Mouse (Mus musculus) CD8-positive naive resting alpha-beta T cell, adult 2 months (primary cell): ENCODE results near the gene Col15a1.

Experiments
- DNase-seq, 2 experiments: peaks; one replicate each; pipeline ENCODE4 v3.0.0; 2022; ENCODE audit warnings: low read depth in 2 of 2, low spot score in 2 of 2

Gene Col15a1

GRCm38 (mm10) chr4:47302610-47303009, 94.6 kb downstream of the Col15a1 start:
- DNase-seq = no peak

DNA sequence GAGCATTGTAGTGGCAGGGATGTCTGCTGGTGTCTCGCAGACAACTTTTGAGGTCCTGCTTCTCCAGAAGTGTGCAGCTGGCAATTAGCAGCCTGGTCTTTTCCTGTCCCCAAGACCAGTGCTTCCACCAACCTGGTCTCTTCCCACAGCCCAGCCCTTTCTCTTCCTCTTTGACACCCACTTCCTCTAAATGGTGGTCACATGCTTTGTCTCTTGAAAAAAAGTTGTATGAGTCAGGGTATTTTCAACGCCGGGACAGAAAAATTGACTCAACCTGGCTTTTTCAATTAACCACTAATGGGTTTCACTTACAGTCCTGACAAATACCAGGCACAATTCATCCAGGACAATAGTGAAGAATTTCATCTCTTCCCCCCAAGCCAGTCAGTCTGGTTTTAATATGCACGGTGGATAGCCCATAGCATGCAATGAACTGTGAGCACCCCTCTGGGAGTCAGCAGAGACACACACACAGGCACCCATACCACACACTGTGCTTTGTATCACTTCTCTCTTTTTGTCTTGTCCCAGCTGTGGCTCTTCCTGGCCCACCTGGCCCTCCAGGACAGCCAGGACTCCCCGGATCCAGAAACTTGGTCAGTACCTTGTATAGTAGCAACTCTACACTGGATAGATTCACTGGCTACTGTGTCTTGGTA, 95.5 kb downstream of the Col15a1 start:
- DNase-seq = no peak

DNA sequence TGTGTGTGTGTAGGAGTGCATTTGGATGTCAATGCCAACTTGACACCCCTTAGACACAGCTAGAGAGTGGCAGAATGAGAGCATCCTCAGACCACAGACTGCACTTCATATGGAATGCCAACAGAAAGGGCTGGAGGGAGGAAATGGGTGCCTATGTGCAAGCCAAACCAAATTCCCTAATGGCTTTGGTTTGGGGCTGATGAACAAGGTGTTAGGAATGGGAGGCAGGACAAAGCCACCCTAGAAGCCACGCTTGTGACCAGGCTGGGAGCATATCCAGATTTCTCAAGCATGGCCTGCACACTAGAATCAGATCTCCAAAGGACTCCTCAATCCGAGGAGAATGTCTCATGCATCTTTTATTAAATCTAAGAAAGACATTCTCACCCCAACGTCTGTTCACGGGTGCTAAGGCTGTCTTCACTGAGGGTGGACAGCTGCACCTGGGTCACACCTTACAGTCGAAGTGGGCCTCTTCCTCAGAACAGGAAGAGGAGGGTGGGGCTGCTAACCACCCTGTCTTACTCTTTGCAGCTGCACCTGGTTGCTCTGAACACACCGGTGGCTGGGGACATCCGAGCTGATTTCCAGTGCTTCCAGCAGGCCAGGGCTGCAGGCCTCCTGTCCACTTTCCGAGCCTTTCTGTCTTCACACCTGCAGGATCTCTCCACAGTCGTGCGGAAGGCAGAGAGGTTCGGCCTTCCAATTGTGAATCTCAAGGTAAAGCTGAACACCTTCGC, 102.1 kb downstream of the Col15a1 start:
- no peak for DNase-seq

DNA sequence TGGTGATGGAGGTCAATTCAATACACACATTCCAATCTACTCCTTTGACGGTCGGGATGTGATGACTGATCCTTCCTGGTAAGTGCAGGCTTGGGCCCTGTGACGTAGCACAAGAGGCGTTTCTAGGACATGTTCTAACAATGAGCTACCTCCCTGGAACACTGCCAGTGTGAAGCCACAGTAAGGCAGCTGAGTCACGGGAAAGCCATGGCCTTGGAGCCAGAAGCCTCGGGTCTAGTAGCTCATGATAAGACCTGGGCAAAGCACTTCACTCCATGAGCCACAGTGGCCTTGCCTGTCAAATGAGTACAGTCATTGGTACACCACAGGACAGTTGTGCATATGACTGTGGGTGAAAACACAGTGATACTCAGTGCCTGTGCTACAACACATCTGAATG, 102.9 kb downstream of the Col15a1 start:
- DNase-seq = no peak

DNA sequence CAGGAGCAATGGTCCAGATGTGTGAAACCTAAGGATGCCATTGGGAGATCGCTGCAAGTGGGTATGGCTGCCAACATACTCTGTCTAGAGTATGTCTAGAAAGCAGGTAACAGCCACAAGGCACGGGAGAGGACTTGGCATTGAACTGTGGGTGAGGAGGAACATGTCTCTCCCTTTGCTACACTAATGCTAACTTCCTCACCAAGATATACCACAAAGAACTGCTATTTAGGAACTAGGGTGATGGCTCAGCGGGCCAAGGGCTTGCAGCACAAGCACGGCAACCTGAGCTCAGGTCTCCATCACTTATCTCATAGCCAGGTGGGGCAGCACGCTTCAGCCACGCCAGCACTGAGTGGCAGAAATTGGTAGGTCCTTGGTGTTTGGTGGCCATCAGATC, 103.5 kb downstream of the Col15a1 start:
- no peak for DNase-seq

DNA sequence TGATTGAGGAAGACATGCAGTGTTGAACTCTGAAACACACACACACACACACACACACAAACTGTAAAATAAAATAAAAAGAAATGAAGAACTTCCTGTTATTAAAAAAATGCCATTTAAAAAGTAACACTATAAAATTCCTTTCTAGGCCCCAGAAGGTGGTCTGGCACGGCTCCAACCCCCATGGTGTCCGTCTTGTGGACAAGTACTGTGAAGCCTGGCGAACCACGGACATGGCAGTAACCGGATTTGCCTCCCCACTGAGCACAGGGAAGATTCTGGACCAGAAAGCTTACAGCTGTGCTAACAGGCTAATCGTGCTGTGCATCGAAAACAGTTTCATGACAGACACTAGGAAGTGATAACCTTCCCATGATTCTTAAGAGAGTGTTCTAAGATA, 104.0 kb downstream of the Col15a1 start:
- DNase-seq = no peak

- no peak for DNase-seq
Measured at GRCm38 (mm10) chr4:47312676-47313075, 104.7 kb downstream of the Col15a1 start.

DNA sequence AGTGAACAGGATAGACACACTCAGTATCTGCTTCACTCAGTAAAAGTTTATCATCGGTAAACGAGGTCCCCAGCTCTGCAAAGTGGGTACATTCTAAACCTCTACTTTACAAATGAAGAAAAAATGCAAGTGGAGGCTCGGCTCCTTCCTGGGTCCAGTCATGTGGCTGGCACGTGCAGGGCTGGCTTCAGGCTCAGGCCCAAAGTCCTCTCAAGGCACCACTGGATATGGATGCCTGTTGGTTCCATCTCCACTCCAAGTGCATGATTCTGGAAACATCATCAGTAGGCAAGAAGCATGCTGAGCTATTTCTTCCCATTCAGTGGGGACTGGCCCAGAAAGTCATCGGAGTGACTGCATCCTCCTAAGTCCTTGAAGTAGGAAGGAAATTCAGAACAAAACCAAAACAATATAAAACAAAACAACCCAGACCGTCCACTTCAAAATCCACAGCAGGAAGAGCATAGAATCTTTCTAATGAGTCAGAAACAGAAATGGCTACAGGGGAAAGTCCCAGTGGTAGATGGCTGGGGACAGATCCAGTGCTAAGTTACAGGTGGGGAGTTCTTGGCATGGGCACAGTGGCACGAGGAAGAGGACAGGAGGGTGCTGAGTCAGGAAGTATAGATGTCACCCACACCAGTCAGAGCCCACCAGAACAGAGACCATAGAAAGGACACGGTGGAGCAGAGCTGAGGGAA, 105.9 kb downstream of the Col15a1 start:
- DNase-seq = no peak

DNA sequence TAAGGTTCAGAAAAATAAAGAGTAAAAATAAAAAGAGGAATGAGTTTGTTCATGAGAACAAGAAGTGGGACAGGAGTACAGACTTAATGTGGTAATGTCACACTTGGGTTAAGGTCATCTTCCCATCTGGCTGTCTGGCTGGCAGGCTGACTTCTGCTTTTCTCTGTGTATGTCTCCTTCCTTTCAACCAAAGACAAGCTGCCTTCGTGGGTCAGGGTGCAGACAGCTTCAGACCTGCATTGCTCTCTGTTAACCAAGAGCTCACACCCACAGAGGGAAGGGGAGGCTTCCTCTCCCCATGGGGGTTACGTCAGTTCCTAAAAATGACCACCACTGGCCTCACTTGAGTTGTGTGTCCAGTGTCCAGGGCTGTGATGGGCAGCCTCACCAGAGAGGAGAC, 107.5 kb downstream of the Col15a1 start:
- no peak for DNase-seq

DNA sequence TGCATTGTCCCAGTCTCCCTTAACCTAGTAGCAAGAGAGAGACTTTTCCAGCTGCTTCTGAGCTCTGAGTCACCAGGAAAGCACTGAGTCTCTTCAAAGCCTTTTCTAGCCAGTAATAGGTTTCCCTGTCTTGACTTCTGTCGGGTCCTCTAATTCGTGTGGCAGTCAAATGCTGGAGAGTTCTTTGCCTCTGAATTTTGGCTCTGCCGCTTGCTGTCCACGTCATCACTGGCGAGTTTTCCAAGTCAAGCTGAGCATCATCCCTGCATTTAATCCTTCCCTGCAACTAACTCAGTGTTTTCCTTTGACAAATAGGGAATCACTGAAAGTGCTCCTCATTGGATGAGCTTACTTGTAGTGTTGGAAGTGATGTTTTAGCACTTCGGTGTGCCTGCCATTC, 108.5 kb downstream of the Col15a1 start:
- DNase-seq = no peak

GRCm38 (mm10) chr4:47319561-47320321, 111.8 kb downstream of the Col15a1 start:
- DNase-seq = peak in 1 of 2 experiments; percentile 45

DNA sequence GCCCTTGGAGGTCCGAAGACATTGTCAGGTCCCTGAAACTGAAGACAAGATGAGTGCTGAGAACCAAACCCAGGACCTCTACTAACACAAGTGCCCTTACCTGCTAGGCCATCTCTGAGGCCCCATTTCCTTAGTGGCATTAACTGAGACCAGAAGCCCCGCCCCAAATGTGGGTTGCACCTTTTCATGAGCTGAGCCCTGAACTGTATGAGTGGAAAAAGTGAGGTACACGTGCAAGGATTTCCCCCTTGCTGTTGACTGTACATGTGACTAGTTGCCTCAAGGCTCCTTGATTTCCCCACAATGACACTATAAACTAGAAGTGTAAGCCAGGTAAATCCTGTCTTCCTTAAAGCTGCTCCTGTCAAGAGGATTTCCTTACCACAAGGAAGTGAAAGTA, 114.4 kb downstream of the Col15a1 start:
- DNase-seq = no peak

DNA sequence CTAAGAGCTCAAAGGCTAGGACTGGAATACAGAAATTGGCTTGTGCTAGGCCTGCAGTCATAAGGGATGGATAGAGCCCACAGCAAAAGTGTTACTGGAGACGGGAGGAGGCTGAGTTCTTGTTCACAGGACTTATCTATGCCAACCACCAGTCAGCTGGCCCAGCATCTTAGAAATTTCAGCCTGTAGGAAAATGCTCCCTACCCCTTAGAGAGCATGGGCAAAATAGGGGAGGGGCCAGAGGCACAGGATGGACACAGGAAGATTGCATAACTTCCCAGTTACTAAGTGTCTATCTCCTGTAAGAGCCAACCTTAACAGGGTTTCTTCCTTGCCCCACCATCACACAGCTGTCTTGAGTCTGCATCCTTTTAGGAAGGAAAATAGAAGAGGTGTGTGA, 116.2 kb downstream of the Col15a1 start:
- DNase-seq = no peak

DNA sequence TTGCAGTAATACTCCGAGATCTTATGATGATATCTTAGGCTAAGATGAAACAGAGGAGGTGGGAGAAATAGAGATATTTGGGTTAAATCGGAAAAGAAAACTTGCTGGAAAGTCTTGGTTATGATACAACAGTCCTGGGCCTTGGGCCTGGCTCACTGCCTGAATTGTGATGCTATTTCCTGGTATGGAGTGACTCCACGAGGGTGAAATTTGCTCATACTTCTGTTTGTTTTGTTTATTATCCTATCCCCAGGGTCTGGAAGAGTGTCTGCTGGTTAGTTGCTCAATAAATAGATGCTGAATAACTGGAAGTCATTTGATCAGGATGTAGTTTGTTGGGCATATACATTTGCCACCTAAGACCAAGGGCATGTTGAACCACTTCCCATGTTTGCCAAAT, 119.8 kb downstream of the Col15a1 start:
- no peak for DNase-seq

- DNase-seq = no peak
Measured at GRCm38 (mm10) chr4:47329285-47329684, 121.3 kb downstream of the Col15a1 start.

DNA sequence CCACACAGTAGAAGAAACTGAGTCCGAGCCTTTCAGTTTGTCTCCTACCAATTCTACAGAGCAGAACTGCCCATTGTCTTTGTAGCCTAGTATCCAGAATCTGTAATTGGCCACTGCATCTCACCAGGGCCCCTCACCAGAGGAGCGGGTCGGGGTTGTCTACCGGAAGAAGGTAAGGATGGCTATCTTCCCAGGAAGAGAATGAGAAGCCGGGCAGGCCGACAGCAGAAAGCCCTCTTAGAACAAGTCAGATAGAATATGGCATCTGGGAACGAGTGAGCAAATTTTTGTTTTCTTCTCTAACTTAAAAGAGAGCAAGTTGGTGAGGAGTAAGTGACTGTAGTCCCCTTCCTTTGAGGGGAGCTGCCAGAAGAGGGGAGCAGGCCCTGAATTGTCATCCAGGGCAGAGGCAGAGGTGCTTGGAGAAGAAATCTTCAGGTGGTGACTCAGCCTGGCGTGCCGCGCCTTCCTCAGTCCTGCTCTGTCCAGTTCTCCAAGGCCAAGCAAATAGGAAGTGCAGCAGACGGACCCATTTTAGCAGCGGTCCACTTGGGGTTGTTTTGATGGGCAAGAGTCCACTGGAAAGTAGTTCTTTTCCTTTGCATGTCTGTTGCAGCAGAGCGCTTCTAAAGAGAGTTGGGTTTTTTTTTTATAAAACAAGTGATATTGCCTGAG, 122.6 kb downstream of the Col15a1 start:
- DNase-seq = no peak

GRCm38 (mm10) chr4:47332812-47333343, 124.9 kb downstream of the Col15a1 start:
- no peak for DNase-seq

- DNase-seq = no peak
Measured at GRCm38 (mm10) chr4:47333541-47333940, 125.6 kb downstream of the Col15a1 start.

DNA sequence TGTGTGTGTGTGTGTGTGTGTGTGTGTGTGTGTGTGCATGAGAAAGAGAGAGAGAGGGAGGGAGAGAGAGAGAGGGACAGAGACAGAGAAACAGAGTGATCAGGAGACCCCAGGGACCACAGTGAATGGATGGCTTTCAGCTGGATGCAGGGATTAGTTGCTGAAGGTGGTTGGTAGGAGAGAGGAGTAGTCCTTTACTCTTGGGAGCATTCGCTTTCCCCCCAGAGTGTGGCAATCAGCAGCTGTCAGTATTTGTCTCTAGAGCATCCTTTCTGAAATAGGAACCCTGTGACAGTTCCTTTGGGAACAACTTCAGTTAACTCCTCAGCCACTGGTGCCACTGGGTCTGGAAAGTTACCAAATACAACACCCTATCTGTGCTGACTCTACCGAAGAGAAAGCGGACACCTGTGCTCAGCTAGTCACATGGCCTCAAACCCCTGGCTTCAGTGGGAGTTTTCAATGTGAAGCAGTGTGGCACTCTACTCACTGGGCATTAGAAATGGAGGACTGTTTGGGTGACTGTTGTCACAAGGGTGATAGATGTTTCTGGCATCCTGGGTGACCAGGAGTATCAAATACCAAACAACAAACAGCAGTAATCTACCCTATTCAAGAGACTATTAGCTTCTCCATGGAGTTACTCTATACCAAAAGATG, 129.1 kb downstream of the Col15a1 start:
- DNase-seq = no peak

DNA sequence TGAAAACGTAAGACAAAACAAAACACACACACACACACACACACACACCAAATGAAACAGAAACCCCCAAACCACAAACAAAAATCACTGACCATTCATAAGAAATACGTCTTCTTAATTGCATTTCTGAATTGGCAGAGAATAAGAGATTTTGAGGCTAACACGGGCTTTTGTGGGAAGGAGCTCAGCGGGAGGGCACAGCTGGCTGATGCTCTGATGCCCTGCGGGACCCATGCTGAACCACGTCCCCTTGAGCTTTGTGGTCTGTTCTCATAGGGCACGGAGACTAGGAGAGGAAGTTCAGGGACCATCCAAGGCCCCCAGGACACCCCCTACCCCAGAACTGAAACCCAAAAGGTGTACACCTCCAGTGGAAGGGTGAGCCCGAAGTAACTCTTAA, 134.7 kb downstream of the Col15a1 start:
- no peak for DNase-seq
